Mouse (Mus musculus) cortical plate, adult 2 months (tissue): Measurements from ENCODE around the gene Mybphl.

Experiments
- CTCF ChIP-seq: fragments of 200-500 bp; IDR thresholded peaks from 2 replicates; pipeline ENCODE4 v1.5.1; 2011; ENCODE audit warnings: mild to moderate bottlenecking, control low read depth, low read length; ENCODE audit not compliant: insufficient read depth; ENCODE audit errors: extremely low read depth
- POLR2A ChIP-seq: fragments of 200-500 bp; IDR thresholded peaks from 2 replicates; pipeline ENCODE4 v1.6.1; 2011; ENCODE audit warnings: mild to moderate bottlenecking, low read length, control low read depth; ENCODE audit not compliant: insufficient read depth; ENCODE audit errors: extremely low read depth

- TF ChIP-seq CTCF = no peak
- no peak for TF ChIP-seq POLR2A
Measured at GRCm38 (mm10) chr3:108372274-108372673, 7.6 kb downstream of the Mybphl start.
